Mouse (Mus musculus): Measurements from ENCODE around the gene Bcan. TPM values are rescaled to one million over a fixed set of nuclear protein-coding genes. Genes with fewer than 3 reads are reported as not detected.
A peak's percentile ranks its signal among the peaks of the same experiment; 100 is the strongest.

Bcan gene
- polyA plus RNA-seq, 1 experiment from 2014 or later = 0.05 TPM

DNA sequence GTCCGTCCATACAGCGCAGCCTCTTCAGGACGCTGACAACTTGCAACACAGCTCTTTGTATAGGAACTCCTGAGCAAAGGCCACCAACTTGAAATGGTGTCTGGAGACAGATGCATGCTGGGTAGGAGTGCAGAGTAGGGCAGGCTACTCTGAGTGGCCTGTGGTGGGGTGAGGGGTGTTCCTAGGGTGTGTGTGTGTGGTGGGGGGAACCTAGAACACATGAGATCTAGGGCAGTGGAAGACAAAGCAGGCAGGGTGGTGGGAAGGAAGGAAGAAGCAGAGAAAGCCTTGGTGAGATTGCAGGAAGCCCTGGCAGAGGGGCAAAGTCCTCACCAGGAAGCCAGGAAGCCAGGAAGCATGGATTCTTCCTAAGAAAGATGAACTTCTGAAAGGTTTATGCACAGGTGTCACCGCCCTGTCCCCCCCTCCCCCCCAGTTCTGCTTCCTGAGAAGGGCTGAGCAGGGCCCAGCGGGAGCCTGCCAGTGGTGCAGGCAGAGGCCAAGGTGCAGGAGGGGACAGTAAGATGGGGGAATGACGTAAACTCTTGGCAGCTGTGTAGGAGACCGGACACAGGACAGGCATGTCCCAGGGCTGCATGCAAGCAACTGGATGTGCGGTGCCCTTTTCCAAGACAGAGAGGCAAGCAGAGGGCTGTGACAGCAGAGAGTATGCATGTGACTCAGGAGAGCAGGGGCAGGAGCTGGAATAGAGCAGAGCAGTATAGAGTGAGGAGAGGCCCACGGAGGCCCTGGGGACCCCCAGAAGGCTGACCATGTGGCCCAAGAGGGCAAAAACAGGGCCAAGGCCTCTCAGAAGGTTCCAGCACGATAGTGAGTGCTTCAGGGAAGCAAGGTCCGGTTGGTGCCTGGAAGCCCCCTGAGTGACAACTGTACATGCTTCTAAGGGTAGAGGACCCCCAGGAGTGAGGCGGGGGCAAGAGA lies 17.9 kb downstream of the Bcan start:
- DNase-seq = no peak
- H3K4me3 ChIP-seq (replicated peaks) = no peak overlapping the region
- WGBS (ENCODE audit: insufficient replicate concordance) = 32% methylated on average over 12 of the region's 12 CpGs
- H3K9me3 ChIP-seq (replicated peaks) = no peaks in the 10 kb centered on the region
- peak; percentile 30 for ATAC-seq (ENCODE audit: low read depth)
- peak overlapping the region; percentile 74 for H3K27ac ChIP-seq
- peaks cover 48% of the 10 kb centered on the region for H3K27me3 ChIP-seq
- H3K36me3 ChIP-seq = no peaks in the 10 kb centered on the region
- H3K4me2 ChIP-seq = peak overlapping the region; percentile 25; the same call in 1 of the 2 replicates
- H3K4me1 ChIP-seq (replicated peaks) = peaks cover 48% of the 10 kb centered on the region
- no peak overlapping the region for H3K9ac ChIP-seq

DNA sequence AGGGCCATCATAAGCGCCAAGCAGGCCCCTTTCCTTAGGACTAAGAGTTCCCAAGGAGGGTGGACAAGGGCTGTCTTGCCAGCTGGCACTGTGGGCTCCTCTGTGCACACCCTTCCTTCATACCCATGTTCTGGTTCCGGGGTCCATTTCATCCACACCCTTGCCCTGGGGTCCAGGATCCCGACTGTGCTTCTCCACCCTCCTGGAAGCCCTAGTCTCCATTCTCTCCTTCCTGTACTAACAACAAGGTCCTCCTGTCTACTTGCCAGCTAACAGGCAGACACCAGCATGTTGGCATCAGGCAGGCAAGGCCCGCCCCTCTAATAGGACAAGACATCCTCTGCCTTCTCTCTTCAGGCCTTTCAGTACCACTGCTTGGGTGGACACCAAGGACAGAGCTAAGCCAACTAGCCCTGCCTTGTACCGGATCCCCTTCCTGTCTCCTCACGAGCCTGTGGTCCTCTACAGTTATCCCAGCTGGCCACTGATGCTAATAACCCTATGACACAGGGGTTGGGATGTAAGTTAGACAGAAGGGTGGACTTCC lies 18.7 kb downstream of the Bcan start:
- Histone ChIP-seq H3K36me3 (no peaks in the 10 kb centered on the region), H3K9me3 (replicated peaks) (no peaks in the 10 kb centered on the region), H3K4me1 (replicated peaks) (peaks cover 39% of the 10 kb centered on the region), H3K27me3 (peaks cover 48% of the 10 kb centered on the region), H3K9ac (no peak overlapping the region), H3K27ac (no peak overlapping the region), H3K4me2 (no peak overlapping the region), H3K4me3 (replicated peaks) (no peak overlapping the region)
- 57% methylated on average over 6 of the region's 6 CpGs for WGBS (ENCODE audit: insufficient replicate concordance)
- ATAC-seq (ENCODE audit: low read depth) (no peak), DNase-seq (no peak)

DNA sequence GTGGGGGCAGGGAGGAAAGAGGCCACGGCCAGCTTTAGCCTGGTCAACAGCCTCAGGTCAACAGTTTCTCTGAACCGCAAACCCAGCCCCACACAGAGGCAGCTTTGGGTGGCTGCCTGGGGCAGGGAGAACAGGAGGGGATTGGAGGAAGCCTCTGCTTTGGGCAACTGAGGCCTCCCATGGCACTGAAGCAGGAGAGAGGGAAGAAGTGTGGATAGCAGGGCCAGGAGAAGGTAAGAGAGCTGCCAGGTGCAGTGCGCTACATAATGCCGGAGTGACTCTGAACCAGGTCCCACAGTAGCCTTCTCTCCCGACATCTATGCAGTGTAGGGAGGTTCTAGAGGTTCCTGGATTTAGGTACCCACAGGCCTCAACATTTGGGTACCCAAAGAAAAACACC lies 19.3 kb downstream of the Bcan start:
- H3K4me1 ChIP-seq (replicated peaks) = peaks cover 36% of the 10 kb centered on the region
- ATAC-seq (ENCODE audit: low read depth) = no peak
- peaks cover 46% of the 10 kb centered on the region for H3K27me3 ChIP-seq

DNA sequence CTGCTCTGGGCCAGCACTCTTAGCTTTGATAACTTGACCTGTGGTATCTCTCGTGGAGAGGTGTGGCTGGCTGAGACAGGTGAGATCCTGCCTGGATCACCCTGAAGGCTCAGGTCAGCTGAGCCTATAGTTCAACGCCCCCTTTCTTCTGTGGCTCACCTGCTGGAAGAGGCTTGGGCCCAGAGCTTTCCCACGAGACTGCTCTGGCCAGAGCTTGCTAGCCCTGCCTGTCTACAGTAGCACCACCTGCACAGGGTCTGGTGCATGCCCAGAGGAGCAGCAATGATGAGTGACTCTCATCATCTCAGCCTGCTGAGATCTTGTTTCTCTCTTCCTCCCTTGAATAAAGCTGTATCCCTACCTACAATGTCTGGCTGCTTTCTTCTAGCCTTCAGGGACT lies 19.9 kb downstream of the Bcan start:
- H3K4me1 ChIP-seq (replicated peaks) = peaks cover 36% of the 10 kb centered on the region
- DNase-seq = no peak

More for the DNA sequence above, 19.3 kb downstream of the Bcan start:
- no peaks in the 10 kb centered on the region for H3K36me3 ChIP-seq
- H3K4me3 ChIP-seq (replicated peaks) = no peak overlapping the region
- no peak overlapping the region for H3K4me2 ChIP-seq
- H3K9ac ChIP-seq = no peak overlapping the region
- H3K27ac ChIP-seq = no peak overlapping the region
- no peak for DNase-seq
- no peaks in the 10 kb centered on the region for H3K9me3 ChIP-seq (replicated peaks)
- WGBS (ENCODE audit: insufficient replicate concordance) = 60% methylated on average over 5 of the region's 5 CpGs

DNA sequence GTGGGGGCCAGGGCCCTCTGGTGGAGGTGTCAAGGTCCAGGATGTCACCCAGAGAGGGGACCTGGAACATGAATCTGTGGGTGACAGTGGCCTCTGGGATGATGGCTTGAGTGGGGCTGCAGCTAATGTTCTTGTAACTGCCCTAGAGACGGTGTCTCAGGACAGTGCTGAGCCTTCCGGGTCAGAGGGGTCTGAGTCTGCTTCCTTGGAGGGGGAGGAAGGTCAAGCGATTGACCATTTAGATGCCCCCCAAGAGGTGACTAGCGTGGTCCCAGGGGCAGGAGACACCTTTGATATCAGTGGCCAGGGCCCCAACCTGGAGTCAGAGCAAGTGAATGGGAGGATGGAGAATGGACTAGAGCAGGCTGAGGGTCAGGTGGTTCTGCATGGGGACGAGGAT lies 20.5 kb downstream of the Bcan start:
- Histone ChIP-seq H3K9ac (no peak overlapping the region), H3K4me2 (no peak overlapping the region), H3K27ac (no peak overlapping the region), H3K36me3 (no peaks in the 10 kb centered on the region), H3K4me1 (replicated peaks) (peaks cover 36% of the 10 kb centered on the region), H3K4me3 (replicated peaks) (no peak overlapping the region), H3K27me3 (peaks cover 49% of the 10 kb centered on the region), H3K9me3 (replicated peaks) (no peaks in the 10 kb centered on the region)
- no peak for DNase-seq
- ATAC-seq (ENCODE audit: low read depth) = no peak
- 61% methylated on average over 5 of the region's 5 CpGs for WGBS (ENCODE audit: insufficient replicate concordance)

More for the DNA sequence above, 19.9 kb downstream of the Bcan start:
- H3K27ac ChIP-seq = no peak overlapping the region
- peaks cover 46% of the 10 kb centered on the region for H3K27me3 ChIP-seq
- WGBS (ENCODE audit: insufficient replicate concordance) = 53% methylated on average over 3 of the region's 3 CpGs
- H3K4me2 ChIP-seq = no peak overlapping the region
- no peaks in the 10 kb centered on the region for H3K9me3 ChIP-seq (replicated peaks)
- no peak overlapping the region for H3K9ac ChIP-seq
- no peaks in the 10 kb centered on the region for H3K36me3 ChIP-seq
- no peak for ATAC-seq (ENCODE audit: low read depth)
- no peak overlapping the region for H3K4me3 ChIP-seq (replicated peaks)

DNA sequence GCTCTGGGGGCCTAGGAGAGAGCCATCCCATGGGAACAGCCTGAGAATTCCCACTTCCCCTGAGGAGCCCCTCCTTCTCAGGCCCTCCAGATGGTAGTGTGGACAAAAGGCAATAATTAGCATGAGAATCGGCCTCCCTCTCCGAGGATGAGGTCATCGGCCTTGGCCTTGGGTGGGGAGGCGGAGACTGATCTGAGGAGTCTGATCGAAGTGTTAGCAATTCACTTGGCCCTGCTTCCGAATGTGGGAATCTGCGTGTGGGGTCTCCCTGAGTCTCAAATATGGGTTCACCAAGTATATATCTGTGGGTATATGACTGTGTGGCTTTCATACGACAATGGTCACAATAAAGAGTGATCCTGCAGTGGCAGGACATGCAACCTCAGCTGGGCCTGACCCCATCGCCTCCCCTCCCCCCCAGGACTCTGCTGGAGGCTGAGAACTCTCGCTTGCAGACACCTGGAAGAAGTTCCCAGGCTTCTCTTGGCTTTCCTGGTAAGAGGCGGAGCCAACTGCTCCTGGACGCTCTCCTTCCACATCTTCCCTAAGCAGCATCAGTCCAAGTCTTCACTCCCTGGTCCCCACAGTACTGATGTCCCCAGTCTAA lies 25.5 kb downstream of the Bcan start:
- ATAC-seq (ENCODE audit: low read depth) = no peak
- Histone ChIP-seq H3K27ac (no peak overlapping the region), H3K36me3 (no peaks in the 10 kb centered on the region), H3K9ac (no peak overlapping the region), H3K4me1 (replicated peaks) (peaks cover 26% of the 10 kb centered on the region), H3K4me3 (replicated peaks) (no peak overlapping the region), H3K4me2 (no peak overlapping the region), H3K27me3 (peaks cover 85% of the 10 kb centered on the region), H3K9me3 (replicated peaks) (no peaks in the 10 kb centered on the region)
- no peak for DNase-seq
- WGBS (ENCODE audit: insufficient replicate concordance) = 58% methylated on average over 12 of the region's 12 CpGs

DNA sequence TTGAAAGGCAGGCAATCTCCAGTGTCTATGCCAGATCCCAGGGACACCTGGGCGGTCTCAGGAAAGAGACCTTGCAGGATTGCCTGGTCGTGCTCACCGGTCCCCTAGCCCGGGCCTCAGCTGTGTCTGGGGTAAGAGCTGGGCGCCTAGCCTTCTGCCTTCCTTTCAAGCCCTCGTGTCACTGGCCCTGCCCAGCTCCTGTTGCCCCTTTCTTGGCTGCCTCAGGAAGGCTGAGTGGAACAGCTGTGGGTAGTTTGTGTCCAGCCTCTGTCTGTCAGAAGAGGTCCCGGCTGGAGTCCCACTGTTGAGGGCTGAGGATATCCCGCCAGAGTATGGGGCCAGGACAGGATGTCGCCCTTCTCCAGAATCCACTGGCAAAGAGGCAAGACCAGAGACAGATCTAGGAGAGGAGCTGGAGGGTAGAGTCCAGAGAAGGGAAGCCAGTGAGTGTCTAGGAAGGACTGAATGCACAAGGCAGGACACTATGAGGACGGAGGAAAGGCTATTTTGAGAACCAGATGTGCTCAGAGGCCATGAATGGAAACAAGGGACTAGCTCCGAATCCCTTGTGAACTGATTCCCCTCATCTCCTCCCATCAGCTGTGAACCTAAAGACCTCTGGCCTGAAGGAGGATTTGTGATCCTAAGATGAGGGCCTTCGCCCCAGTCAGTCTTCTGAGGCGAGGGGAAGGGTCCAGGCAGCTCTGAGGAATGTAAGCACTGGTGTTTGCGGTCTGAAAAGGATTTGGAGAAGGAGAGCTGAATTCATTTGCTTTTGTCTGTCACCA lies 26.2 kb downstream of the Bcan start:
- Histone ChIP-seq H3K27me3 (peaks cover 85% of the 10 kb centered on the region), H3K9ac (no peak overlapping the region), H3K27ac (no peak overlapping the region), H3K36me3 (no peaks in the 10 kb centered on the region), H3K4me2 (0 out of 2 replicates have a peak overlapping the region, but pooled peaks have one; percentile 61), H3K4me3 (replicated peaks) (no peak overlapping the region), H3K9me3 (replicated peaks) (no peaks in the 10 kb centered on the region), H3K4me1 (replicated peaks) (peaks cover 26% of the 10 kb centered on the region)
- ATAC-seq (ENCODE audit: low read depth) (no peak), DNase-seq (no peak)
- WGBS (ENCODE audit: insufficient replicate concordance) = 53% methylated on average over 14 of the region's 14 CpGs

DNA sequence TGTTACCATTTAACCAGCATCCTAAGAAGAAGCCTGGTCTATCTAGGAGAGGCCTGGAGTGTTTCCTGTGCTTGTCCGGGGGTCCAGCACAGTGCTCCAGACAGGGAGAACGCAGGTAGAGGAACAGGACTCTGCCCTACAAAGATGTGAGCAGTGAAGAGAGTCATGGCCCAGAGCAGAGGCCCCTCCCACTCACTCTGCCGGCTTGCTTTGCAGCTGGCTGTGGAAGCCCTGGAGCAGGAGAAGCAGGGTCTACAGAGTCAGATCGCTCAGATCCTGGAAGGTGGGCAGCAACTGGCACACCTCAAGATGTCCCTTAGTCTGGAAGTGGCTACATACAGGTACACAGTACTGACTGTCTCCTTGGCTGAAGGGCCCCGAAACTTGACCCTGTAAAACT lies 27.3 kb downstream of the Bcan start:
- WGBS (ENCODE audit: insufficient replicate concordance) = 35% methylated on average over 5 of the region's 5 CpGs
- no peaks in the 10 kb centered on the region for H3K9me3 ChIP-seq (replicated peaks)
- no peaks in the 10 kb centered on the region for H3K36me3 ChIP-seq
- DNase-seq (no peak), ATAC-seq (ENCODE audit: low read depth) (no peak)
- H3K27ac ChIP-seq = no peak overlapping the region
- peak overlapping the region; percentile 61 for H3K4me2 ChIP-seq
- peaks cover 83% of the 10 kb centered on the region for H3K27me3 ChIP-seq
- H3K9ac ChIP-seq = no peak overlapping the region; the same call in 1 of the 2 replicates
- peaks cover 26% of the 10 kb centered on the region for H3K4me1 ChIP-seq (replicated peaks)
- peak overlapping the region; percentile 53 for H3K4me3 ChIP-seq (replicated peaks)

DNA sequence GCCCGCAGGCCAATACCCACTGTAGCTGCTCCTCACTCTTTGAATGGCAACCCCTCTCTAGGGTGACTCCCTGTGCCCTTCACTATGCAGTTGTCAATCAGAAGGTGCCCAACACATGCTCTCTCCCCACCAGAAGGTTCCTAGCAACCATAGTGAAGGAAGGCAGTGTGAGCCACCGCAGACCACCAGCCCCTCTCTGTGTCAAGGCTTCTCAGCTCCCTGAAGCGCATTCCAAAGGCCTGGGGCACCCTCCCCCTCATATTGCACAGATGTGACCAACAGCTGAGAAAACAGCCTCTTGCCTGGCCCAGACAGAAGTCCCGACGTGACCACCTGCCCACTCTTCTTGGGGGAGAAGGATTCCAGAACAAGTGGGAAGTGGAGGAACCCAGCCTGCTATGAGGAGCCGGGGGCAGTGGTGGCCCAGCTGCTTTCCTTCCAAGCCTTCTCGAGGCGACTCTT lies 27.8 kb downstream of the Bcan start:
- Histone ChIP-seq H3K9me3 (replicated peaks) (no peaks in the 10 kb centered on the region), H3K9ac (peak overlapping the region; percentile 51), H3K27ac (no peak overlapping the region), H3K27me3 (peaks cover 84% of the 10 kb centered on the region), H3K4me2 (peak overlapping the region; percentile 61), H3K36me3 (no peaks in the 10 kb centered on the region), H3K4me3 (replicated peaks) (peak overlapping the region; percentile 53), H3K4me1 (replicated peaks) (peaks cover 26% of the 10 kb centered on the region)
- DNase-seq = no peak
- 26% methylated on average over 8 of the region's 8 CpGs for WGBS (ENCODE audit: insufficient replicate concordance)
- no peak for ATAC-seq (ENCODE audit: low read depth)

DNA sequence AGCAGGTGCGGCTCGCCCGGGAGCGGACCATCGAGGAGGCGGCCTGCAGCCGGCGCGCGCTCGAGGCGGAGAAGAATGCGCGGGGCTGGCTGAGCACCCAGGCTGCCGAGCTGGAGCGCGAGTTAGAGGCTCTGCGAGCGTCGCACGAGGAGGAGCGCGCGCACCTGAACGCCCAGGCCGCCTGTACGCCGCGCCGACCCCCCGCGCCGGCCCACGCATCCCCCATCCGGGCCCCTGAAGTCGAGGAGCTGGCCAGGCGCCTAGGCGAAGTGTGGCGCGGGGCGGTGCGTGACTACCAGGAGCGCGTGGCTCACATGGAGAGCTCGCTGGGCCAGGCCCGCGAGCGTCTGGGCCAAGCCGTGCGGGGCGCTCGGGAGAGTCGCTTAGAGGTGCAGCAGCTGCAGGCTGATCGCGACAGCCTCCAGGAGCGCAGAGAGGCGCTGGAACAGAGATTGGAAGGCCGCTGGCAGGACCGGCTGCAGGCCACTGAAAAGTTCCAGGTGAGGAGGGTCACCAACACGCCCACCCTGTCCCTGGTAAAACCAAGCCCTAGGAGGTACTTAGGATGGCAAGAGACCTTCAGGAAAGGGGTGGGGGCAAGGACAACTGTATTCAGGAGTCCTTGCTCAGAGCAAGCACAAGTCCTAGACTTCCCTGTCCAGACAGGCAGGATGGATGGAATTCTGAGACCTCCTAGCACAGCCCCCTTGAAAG lies 28.4 kb downstream of the Bcan start:
- Histone ChIP-seq H3K4me1 (replicated peaks) (peaks cover 26% of the 10 kb centered on the region), H3K9ac (peak overlapping the region; percentile 51), H3K27me3 (peaks cover 82% of the 10 kb centered on the region), H3K4me2 (peak overlapping the region; percentile 61), H3K36me3 (no peaks in the 10 kb centered on the region), H3K27ac (no peak overlapping the region), H3K9me3 (replicated peaks) (no peaks in the 10 kb centered on the region), H3K4me3 (replicated peaks) (peak overlapping the region; percentile 53)
- no peak for ATAC-seq (ENCODE audit: low read depth)
- 2% methylated on average over 60 of the region's 60 CpGs for WGBS (ENCODE audit: insufficient replicate concordance)
- no peak for DNase-seq
